Mouse (Mus musculus): Measurements from ENCODE around the gene Slc24a1. TPM values are rescaled to one million over a fixed set of nuclear protein-coding genes. Genes with fewer than 3 reads are reported as not detected.

Slc24a1 gene
- polyA plus RNA-seq, 1 experiment from 2014 or later: 0.08 TPM

- peak; percentile 76 for ATAC-seq (ENCODE audit: low read depth)
- no peak overlapping the region for H3K4me3 ChIP-seq (ENCODE audit: low read length)
- peaks cover 11% of the 10 kb centered on the region for H3K4me1 ChIP-seq (replicated peaks; ENCODE audit: control insufficient read depth, insufficient read depth, low read length)
- 48% methylated on average over 8 of the region's 8 CpGs for WGBS
- no peaks in the 10 kb centered on the region for H3K27me3 ChIP-seq (ENCODE audit: control insufficient read depth, insufficient read depth, low read depth, low read length)
- H3K9ac ChIP-seq (ENCODE audit: low read length): peak overlapping the region; percentile 4; the same call in 1 of the 2 replicates
- H3K4me2 ChIP-seq (ENCODE audit: low read depth, low read length): no peak overlapping the region
- peak overlapping the region; percentile 68 for H3K27ac ChIP-seq (ENCODE audit: low read length)
- H3K36me3 ChIP-seq (ENCODE audit: control insufficient read depth, insufficient read depth, low read length): no peaks in the 10 kb centered on the region
- H3K9me3 ChIP-seq (ENCODE audit: control insufficient read depth, low read length): no peaks in the 10 kb centered on the region
These were observed 25.0 kb downstream of the Slc24a1 start for GRCm38 (mm10) chr9:64926201-64926991.

- H3K27me3 ChIP-seq (ENCODE audit: control insufficient read depth, insufficient read depth, low read depth, low read length): no peaks in the 10 kb centered on the region
These were observed 25.6 kb downstream of the Slc24a1 start for GRCm38 (mm10) chr9:64925771-64926170.

DNA sequence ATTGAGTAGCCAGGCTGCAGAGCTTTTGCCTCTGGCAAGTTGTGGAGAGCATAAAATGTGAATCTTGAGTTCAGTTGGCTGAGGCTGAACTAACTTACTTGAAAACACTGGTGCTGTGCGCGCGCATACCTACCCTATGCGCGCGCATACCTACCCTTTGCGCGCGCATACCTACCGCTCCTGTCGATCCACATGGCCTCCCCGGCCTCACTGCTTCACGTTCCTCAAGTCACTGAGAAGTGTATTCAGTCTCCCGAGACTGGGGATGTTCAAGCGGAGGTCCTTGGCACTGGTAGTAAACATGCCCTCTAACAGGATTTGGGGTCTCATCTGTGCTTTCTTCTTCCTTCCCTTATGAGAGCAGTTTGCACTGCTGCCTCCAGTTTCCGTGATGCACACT, 32.8 kb downstream of the Slc24a1 start:
- peak overlapping the region; percentile 30; the same call in 1 of the 2 replicates for H3K27ac ChIP-seq (ENCODE audit: low read length)
- H3K27me3 ChIP-seq (ENCODE audit: control insufficient read depth, insufficient read depth, low read depth, low read length): no peaks in the 10 kb centered on the region
- H3K36me3 ChIP-seq (ENCODE audit: control insufficient read depth, insufficient read depth, low read length): 0 out of 2 replicates have a peak, but pooled peaks cover 1% of the 10 kb centered on the region
- ATAC-seq (ENCODE audit: low read depth): peak; percentile 51; the same call in 1 of the 2 replicates
- H3K4me2 ChIP-seq (ENCODE audit: low read depth, low read length): peak overlapping the region; percentile 55
- 33% methylated on average over 16 of the region's 16 CpGs for WGBS
- H3K9ac ChIP-seq (ENCODE audit: low read length): peak overlapping the region; percentile 52
- H3K4me3 ChIP-seq (ENCODE audit: low read length): peak overlapping the region; percentile 47
- 0 out of 2 replicates have a peak, but pooled peaks cover 2% of the 10 kb centered on the region for H3K4me1 ChIP-seq (replicated peaks; ENCODE audit: control insufficient read depth, insufficient read depth, low read length)
- no peaks in the 10 kb centered on the region for H3K9me3 ChIP-seq (ENCODE audit: control insufficient read depth, low read length)

More at GRCm38 (mm10) chr9:64925771-64926170, 25.6 kb downstream of the Slc24a1 start:
- no peaks in the 10 kb centered on the region for H3K36me3 ChIP-seq (ENCODE audit: control insufficient read depth, insufficient read depth, low read length)
- H3K4me3 ChIP-seq (ENCODE audit: low read length): no peak overlapping the region
- no peak overlapping the region for H3K4me2 ChIP-seq (ENCODE audit: low read depth, low read length)
- peak overlapping the region; percentile 68; the same call in 1 of the 2 replicates for H3K27ac ChIP-seq (ENCODE audit: low read length)
- WGBS: 60% methylated on average over 5 of the region's 5 CpGs
- no peak overlapping the region for H3K9ac ChIP-seq (ENCODE audit: low read length)
- no peaks in the 10 kb centered on the region for H3K9me3 ChIP-seq (ENCODE audit: control insufficient read depth, low read length)
- ATAC-seq (ENCODE audit: low read depth): peak; percentile 51; the same call in 1 of the 2 replicates
- peaks cover 11% of the 10 kb centered on the region for H3K4me1 ChIP-seq (replicated peaks; ENCODE audit: control insufficient read depth, insufficient read depth, low read length)

- Histone ChIP-seq H3K4me1 (replicated peaks; ENCODE audit: control insufficient read depth, insufficient read depth, low read length) (0 out of 2 replicates have a peak, but pooled peaks cover 2% of the 10 kb centered on the region), H3K27me3 (ENCODE audit: control insufficient read depth, insufficient read depth, low read depth, low read length) (no peaks in the 10 kb centered on the region), H3K9ac (ENCODE audit: low read length) (no peak overlapping the region), H3K4me3 (ENCODE audit: low read length) (no peak overlapping the region), H3K27ac (ENCODE audit: low read length) (no peak overlapping the region), H3K9me3 (ENCODE audit: control insufficient read depth, low read length) (no peaks in the 10 kb centered on the region), H3K36me3 (ENCODE audit: control insufficient read depth, insufficient read depth, low read length) (peaks cover 5% of the 10 kb centered on the region; the same call in 1 of the 2 replicates), H3K4me2 (ENCODE audit: low read depth, low read length) (no peak overlapping the region)
- ATAC-seq (ENCODE audit: low read depth): no peak
- WGBS: 54% methylated on average over 4 of the region's 4 CpGs
These were observed 36.8 kb downstream of the Slc24a1 start for GRCm38 (mm10) chr9:64914629-64915028.

GRCm38 (mm10) chr9:64913973-64914372, 37.4 kb downstream of the Slc24a1 start:
- no peak for ATAC-seq (ENCODE audit: low read depth)
- no peak overlapping the region for H3K9ac ChIP-seq (ENCODE audit: low read length)
- 57% methylated on average over 2 of the region's 2 CpGs for WGBS
- H3K4me3 ChIP-seq (ENCODE audit: low read length): no peak overlapping the region
- peaks cover 5% of the 10 kb centered on the region; the same call in 1 of the 2 replicates for H3K36me3 ChIP-seq (ENCODE audit: control insufficient read depth, insufficient read depth, low read length)
- no peaks in the 10 kb centered on the region for H3K27me3 ChIP-seq (ENCODE audit: control insufficient read depth, insufficient read depth, low read depth, low read length)
- no peak overlapping the region for H3K4me2 ChIP-seq (ENCODE audit: low read depth, low read length)
- H3K27ac ChIP-seq (ENCODE audit: low read length): no peak overlapping the region
- 0 out of 2 replicates have a peak, but pooled peaks cover 2% of the 10 kb centered on the region for H3K4me1 ChIP-seq (replicated peaks; ENCODE audit: control insufficient read depth, insufficient read depth, low read length)
- no peaks in the 10 kb centered on the region for H3K9me3 ChIP-seq (ENCODE audit: control insufficient read depth, low read length)

DNA sequence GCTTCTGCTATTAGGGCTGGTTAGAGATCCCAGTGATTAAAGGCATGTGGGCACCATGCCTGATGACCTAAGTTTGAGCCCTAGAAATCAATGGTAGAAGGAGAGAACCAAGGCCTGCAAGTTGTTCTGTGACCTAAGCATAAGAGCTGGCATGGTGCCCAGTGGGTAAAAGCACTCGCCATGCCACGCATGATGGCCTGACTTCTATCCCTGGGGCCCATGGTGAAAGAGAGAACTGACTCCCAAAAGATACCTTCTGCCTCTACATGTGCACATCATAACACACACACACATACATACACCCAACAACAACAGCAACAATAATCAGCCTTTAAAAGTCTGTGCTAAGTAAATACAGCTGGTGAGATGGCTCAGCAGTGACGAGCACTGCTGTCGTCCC, 38.0 kb downstream of the Slc24a1 start:
- no peaks in the 10 kb centered on the region for H3K27me3 ChIP-seq (ENCODE audit: control insufficient read depth, insufficient read depth, low read depth, low read length)
- H3K4me2 ChIP-seq (ENCODE audit: low read depth, low read length): no peak overlapping the region
- no peaks in the 10 kb centered on the region for H3K9me3 ChIP-seq (ENCODE audit: control insufficient read depth, low read length)
- peaks cover 5% of the 10 kb centered on the region; the same call in 1 of the 2 replicates for H3K36me3 ChIP-seq (ENCODE audit: control insufficient read depth, insufficient read depth, low read length)
- H3K4me3 ChIP-seq (ENCODE audit: low read length): no peak overlapping the region
- H3K27ac ChIP-seq (ENCODE audit: low read length): no peak overlapping the region
- ATAC-seq (ENCODE audit: low read depth): no peak
- no peaks in the 10 kb centered on the region for H3K4me1 ChIP-seq (replicated peaks; ENCODE audit: control insufficient read depth, insufficient read depth, low read length)
- 89% methylated on average over 4 of the region's 4 CpGs for WGBS
- no peak overlapping the region for H3K9ac ChIP-seq (ENCODE audit: low read length)

- Histone ChIP-seq H3K9ac (ENCODE audit: low read length) (no peak overlapping the region), H3K36me3 (ENCODE audit: control insufficient read depth, insufficient read depth, low read length) (peaks cover 6% of the 10 kb centered on the region; the same call in 1 of the 2 replicates), H3K27me3 (ENCODE audit: control insufficient read depth, insufficient read depth, low read depth, low read length) (no peaks in the 10 kb centered on the region), H3K4me3 (ENCODE audit: low read length) (no peak overlapping the region), H3K27ac (ENCODE audit: low read length) (no peak overlapping the region), H3K4me1 (replicated peaks; ENCODE audit: control insufficient read depth, insufficient read depth, low read length) (no peaks in the 10 kb centered on the region), H3K4me2 (ENCODE audit: low read depth, low read length) (no peak overlapping the region), H3K9me3 (ENCODE audit: control insufficient read depth, low read length) (no peaks in the 10 kb centered on the region)
- 87% methylated on average over 3 of the region's 3 CpGs for whole genome bisulfite sequencing
- no peak for ATAC-seq (ENCODE audit: low read depth)
These were observed 44.0 kb downstream of the Slc24a1 start for GRCm38 (mm10) chr9:64907441-64907840.

GRCm38 (mm10) chr9:64904917-64905640, 46.3 kb downstream of the Slc24a1 start:
- H3K27me3 ChIP-seq (ENCODE audit: control insufficient read depth, insufficient read depth, low read depth, low read length): no peaks in the 10 kb centered on the region
- no peak overlapping the region for H3K27ac ChIP-seq (ENCODE audit: low read length)
- H3K9me3 ChIP-seq (ENCODE audit: control insufficient read depth, low read length): no peaks in the 10 kb centered on the region
- H3K9ac ChIP-seq (ENCODE audit: low read length): no peak overlapping the region
- no peaks in the 10 kb centered on the region for H3K4me1 ChIP-seq (replicated peaks; ENCODE audit: control insufficient read depth, insufficient read depth, low read length)
- no peak for ATAC-seq (ENCODE audit: low read depth)
- no peak overlapping the region for H3K4me3 ChIP-seq (ENCODE audit: low read length)
- H3K4me2 ChIP-seq (ENCODE audit: low read depth, low read length): no peak overlapping the region
- WGBS: 81% methylated on average over 14 of the region's 14 CpGs
- H3K36me3 ChIP-seq (ENCODE audit: control insufficient read depth, insufficient read depth, low read length): peaks cover 4% of the 10 kb centered on the region; the same call in 1 of the 2 replicates

- 48% methylated on average over 3 of the region's 3 CpGs for WGBS
- Histone ChIP-seq H3K36me3 (ENCODE audit: control insufficient read depth, insufficient read depth, low read length) (peaks cover 4% of the 10 kb centered on the region; the same call in 1 of the 2 replicates), H3K27me3 (ENCODE audit: control insufficient read depth, insufficient read depth, low read depth, low read length) (no peaks in the 10 kb centered on the region), H3K4me3 (ENCODE audit: low read length) (no peak overlapping the region), H3K4me1 (replicated peaks; ENCODE audit: control insufficient read depth, insufficient read depth, low read length) (no peaks in the 10 kb centered on the region), H3K4me2 (ENCODE audit: low read depth, low read length) (no peak overlapping the region), H3K9me3 (ENCODE audit: control insufficient read depth, low read length) (no peaks in the 10 kb centered on the region), H3K9ac (ENCODE audit: low read length) (no peak overlapping the region), H3K27ac (ENCODE audit: low read length) (no peak overlapping the region)
- peak; percentile 56; the same call in 1 of the 2 replicates for ATAC-seq (ENCODE audit: low read depth)
These were observed 48.0 kb downstream of the Slc24a1 start for GRCm38 (mm10) chr9:64903386-64903785.

Data from lung, embryonic 16.5 days (tissue).